21 mouse cellular contexts compared by ENCODE assay signal in genomic region chr3:54424146-54424545, GRCm38 (mm10).
"Had no signal": no experiment of that assay in that cellular context is flagged by ENCODE, and none has a peak within 500 bp of the region (broad histone marks: within the 10 kb centered on the region; RNA-seq: fewer than 3 reads in every experiment).

No protein-coding gene starts in this region.

- H3K4me3 ChIP-seq: layer of hippocampus, adult 2 months; left cerebral cortex, adult 2 months; limb, embryonic 12.5 days; limb, embryonic 15.5 days; midbrain, embryonic 12.5 days; myocyte; neural tube, embryonic 13.5 days had no signal

- DNase-seq: kidney, adult 2 months; kidney, postnatal 25 days; layer of hippocampus, adult 9-11 months; left cerebral cortex, postnatal 4 days; liver, postnatal 0 days; lung, embryonic 14.5 days; thymus, postnatal 25 days had no signal

- H3K27me3 ChIP-seq: limb, embryonic 12.5 days; limb, embryonic 15.5 days; midbrain, embryonic 12.5 days; neural tube, embryonic 13.5 days had no signal

- H3K36me3 ChIP-seq: limb, embryonic 12.5 days; limb, embryonic 15.5 days; midbrain, embryonic 12.5 days; neural tube, embryonic 13.5 days had no signal

- ATAC-seq: liver, postnatal 0 days; lung, postnatal 0 days; midbrain, embryonic 16.5 days had no signal

- H3K27ac ChIP-seq: kidney, postnatal 0 days; layer of hippocampus, adult 2 months; left cerebral cortex, adult 2 months; limb, embryonic 12.5 days; limb, embryonic 15.5 days; liver, embryonic 14.5 days; macrophage; midbrain, embryonic 12.5 days; neural tube, embryonic 13.5 days; stomach, postnatal 0 days had no signal

- H3K4me1 ChIP-seq: limb, embryonic 15.5 days; midbrain, embryonic 12.5 days; neural tube, embryonic 13.5 days had no signal

- H3K9ac ChIP-seq: limb, embryonic 12.5 days; limb, embryonic 15.5 days; liver, embryonic 14.5 days; liver, postnatal 0 days; lung, embryonic 14.5 days; midbrain, embryonic 12.5 days; neural tube, embryonic 13.5 days had no signal

- H3K9me3 ChIP-seq: limb, embryonic 12.5 days; limb, embryonic 15.5 days; midbrain, embryonic 12.5 days; neural tube, embryonic 13.5 days had no signal

- H3K4me2 ChIP-seq: limb, embryonic 12.5 days; limb, embryonic 15.5 days; liver, embryonic 11.5 days; lung, embryonic 14.5 days; midbrain, embryonic 12.5 days; neural tube, embryonic 13.5 days had no signal
